Mouse (Mus musculus) small intestine, adult 2 months (tissue): Measurements from ENCODE around the gene Adipor2. TPM values are rescaled to one million over a fixed set of nuclear protein-coding genes. Genes with fewer than 3 reads are reported as not detected.

ENCODE experiments used
- H3K27ac ChIP-seq: fragments of 200-500 bp; 2 replicates; pipeline ENCODE4 v1.5.1; 2012; ENCODE audit warnings: low read depth, low read length, control low read depth, inconsistent platforms; ENCODE audit not compliant: insufficient read depth
- H3K27me3 ChIP-seq: fragments of 200-500 bp; 2 replicates; pipeline ENCODE4 v1.6.1; 2012; ENCODE audit warnings: mild to moderate bottlenecking, moderate library complexity, low read length, inconsistent platforms; ENCODE audit not compliant: control insufficient read depth, insufficient read depth
- H3K36me3 ChIP-seq: fragments of 200-500 bp; 2 replicates; pipeline ENCODE4 v1.6.1; 2012; ENCODE audit warnings: mild to moderate bottlenecking, low read length, control low read depth, inconsistent platforms; ENCODE audit not compliant: control insufficient read depth, insufficient read depth
- H3K4me1 ChIP-seq: fragments of 200-500 bp; 2 replicates; pipeline ENCODE4 v1.6.1; 2012; ENCODE audit warnings: low read length, inconsistent platforms, mixed read lengths; ENCODE audit not compliant: control insufficient read depth, insufficient read depth, insufficient read length
- H3K4me3 ChIP-seq: fragments of 200-500 bp; 2 replicates; pipeline ENCODE4 v1.5.1; 2012; ENCODE audit warnings: low read depth, mild to moderate bottlenecking, control low read depth, inconsistent platforms, low read length, moderate library complexity
- CTCF ChIP-seq: fragments of 200-500 bp; IDR thresholded peaks from 2 replicates; pipeline ENCODE4 v1.5.1; 2012; ENCODE audit warnings: low read depth, mild to moderate bottlenecking, control low read depth, inconsistent platforms, low read length, moderate library complexity, mixed read lengths; ENCODE audit not compliant: insufficient replicate concordance, insufficient read length; ENCODE audit errors: extremely low read depth
- POLR2A ChIP-seq: fragments of 200-500 bp; IDR thresholded peaks from 2 replicates; pipeline ENCODE4 v1.6.1; 2012; ENCODE audit warnings: low read depth, mild to moderate bottlenecking, control low read depth, inconsistent platforms, low read length, moderate library complexity
- WGBS: fragments of 180-500 bp; shearing (Covaris S2); methylation state at CpG from one replicate; pipeline ENCODE4 v1.1.7; 2018; 5-methylcytosine and 5-hydroxymethylcytosine counted together
- polyA plus RNA-seq: library from polyadenylated mRNA; depleted of rRNA; stranded (reverse); fragments of >200 nt; gene quantifications from 2 replicates; pipeline ENCODE4 v1.2.3, GENCODE M21; 2012

The Adipor2 gene
- polyA plus RNA-seq, 1 experiment, result 112 TPM

DNA sequence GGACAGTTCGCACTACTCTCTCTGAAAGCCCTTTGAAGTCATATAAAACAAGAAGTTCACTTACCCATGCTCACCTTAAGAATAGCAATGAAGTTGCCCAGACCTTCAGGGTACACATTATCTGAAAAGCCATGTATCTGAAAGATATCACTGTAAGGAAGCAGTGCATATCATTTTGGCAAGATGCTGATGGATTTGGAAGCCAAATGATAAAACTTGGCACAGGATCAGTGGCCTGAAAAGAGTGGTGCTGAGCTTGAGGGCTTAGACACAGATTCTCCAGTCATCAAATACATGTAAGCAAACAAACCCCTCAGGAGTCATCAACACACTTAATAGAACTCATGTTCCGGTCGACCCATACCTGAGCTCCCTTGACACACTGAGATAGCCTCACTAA is 16.9 kb downstream of the Adipor2 start:
- WGBS, result 66% methylated on average over 3 of the region's 3 CpGs
- Histone ChIP-seq H3K27me3 (no peaks in the 10 kb centered on the region), H3K36me3 (peaks cover 19% of the 10 kb centered on the region), H3K4me1 (peaks cover 14% of the 10 kb centered on the region; the same call in 1 of the 2 replicates), H3K27ac (no peak overlapping the region), H3K4me3 (no peak overlapping the region)
- no peak for TF ChIP-seq POLR2A
- TF ChIP-seq CTCF, result no peak

DNA sequence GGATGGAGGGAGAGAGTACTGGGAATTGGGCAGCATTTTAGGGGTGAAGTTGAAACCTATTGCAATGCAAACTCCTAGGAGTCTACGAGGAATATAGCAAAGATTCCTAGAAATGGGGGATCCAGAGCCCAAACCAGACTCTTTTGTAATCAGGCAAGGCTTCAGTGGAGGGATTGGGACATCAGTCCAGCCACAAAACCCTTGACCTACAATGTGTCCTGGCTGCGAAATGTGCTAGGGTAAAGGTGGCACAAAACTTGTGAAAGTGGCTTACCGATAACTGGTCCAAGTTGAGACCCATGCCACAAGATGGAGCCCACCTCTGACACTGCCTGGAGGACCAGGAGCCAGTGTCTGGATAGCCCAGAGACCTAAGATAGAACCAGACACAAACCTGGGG is 18.1 kb downstream of the Adipor2 start:
- 91% methylated on average over 3 of the region's 3 CpGs for WGBS
- Histone ChIP-seq H3K36me3 (peaks cover 19% of the 10 kb centered on the region), H3K27ac (no peak overlapping the region), H3K27me3 (no peaks in the 10 kb centered on the region), H3K4me1 (peaks cover 15% of the 10 kb centered on the region; the same call in 1 of the 2 replicates), H3K4me3 (no peak overlapping the region)
- TF ChIP-seq CTCF (no peak), POLR2A (no peak)

DNA sequence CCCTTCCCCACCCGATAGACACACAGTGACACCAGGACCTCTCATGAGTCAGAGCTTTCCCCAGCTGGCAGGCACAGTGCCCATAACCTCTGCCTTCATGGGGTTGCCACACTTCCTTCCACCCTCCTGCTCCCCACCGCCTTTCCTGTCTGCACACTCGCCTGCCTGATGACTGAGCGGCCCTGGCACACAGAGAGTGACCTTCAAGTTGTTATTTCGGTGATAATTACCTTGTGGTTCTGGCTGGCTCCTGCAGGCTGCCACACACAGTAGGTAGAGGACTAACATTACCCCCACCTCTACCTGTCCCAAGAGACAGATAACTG is 21.2 kb downstream of the Adipor2 start:
- peaks cover 10% of the 10 kb centered on the region; the same call in 1 of the 2 replicates for H3K4me1 ChIP-seq
- peaks cover 13% of the 10 kb centered on the region for H3K36me3 ChIP-seq
- peak overlapping the region; percentile 80 for H3K27ac ChIP-seq
- TF ChIP-seq POLR2A (no peak), CTCF (no peak)
- WGBS, result 13% methylated on average over 5 of the region's 5 CpGs
- no peak overlapping the region for H3K4me3 ChIP-seq
- no peaks in the 10 kb centered on the region for H3K27me3 ChIP-seq

DNA sequence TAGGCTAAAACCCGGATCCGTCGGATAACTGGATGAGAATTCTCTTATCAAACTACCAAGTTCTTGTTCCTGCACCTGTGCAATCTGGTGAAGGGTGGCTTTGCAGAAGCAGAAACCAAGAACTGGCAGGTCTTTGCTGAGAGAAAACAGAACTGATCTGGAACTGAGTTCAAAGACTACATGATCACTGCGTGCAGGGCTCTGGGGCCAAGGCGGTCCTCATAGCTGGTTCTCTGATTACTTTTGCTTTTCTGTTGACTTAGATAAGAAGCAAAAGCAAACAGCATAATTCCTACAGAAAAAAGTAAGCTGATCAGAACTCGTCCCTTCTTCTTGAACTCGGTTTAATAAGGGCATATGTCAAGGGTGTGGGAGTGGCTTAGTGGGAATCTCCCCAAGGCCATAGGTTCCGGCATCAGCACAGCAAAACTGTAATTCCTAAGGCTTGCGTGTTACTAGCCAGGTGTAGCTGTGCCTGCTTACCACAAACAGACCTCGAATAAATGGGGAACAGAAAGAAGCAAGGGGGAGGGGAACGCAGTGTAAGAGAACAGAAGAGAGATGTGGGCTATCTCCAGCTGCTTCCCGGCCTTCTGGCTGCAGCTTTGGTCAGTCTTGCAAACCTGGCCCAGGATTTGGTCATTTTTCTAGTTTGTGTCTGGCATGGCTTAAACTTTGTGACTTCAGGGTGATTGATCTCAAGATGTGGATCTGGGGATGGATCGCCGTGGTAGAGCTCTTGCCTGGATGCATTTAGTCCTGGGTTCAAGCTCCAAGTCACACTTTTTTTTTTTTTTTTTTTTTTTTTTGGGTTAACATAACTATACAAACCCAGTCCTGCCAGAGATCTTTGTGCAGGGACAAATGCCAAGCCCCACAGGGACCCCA is 21.8 kb downstream of the Adipor2 start:
- Histone ChIP-seq H3K4me3 (no peak overlapping the region), H3K36me3 (peaks cover 11% of the 10 kb centered on the region), H3K27ac (peak overlapping the region; percentile 84), H3K27me3 (no peaks in the 10 kb centered on the region), H3K4me1 (peaks cover 10% of the 10 kb centered on the region; the same call in 1 of the 2 replicates)
- 17% methylated on average over 14 of the region's 14 CpGs for WGBS
- TF ChIP-seq POLR2A (no peak), CTCF (no peak)

DNA sequence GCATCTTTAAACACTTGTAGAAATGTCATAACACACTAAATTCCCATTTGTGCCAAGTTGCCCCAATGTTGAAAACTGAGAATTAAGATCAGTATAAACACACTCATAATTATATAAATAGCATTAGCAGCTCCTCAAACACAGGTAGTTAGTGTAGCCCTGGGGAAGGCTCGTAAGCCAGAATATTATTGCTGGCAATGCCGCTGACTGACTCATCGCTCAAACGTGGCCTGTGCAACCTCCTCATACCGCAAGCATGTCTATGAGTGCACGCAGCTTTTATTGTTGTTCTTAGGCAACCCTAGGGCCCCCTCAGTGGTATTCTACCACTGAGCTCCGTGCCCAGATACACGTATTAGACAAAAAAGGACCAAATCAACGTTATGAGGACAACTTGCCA is 24.7 kb downstream of the Adipor2 start:
- TF ChIP-seq CTCF, result no peak
- no peak for TF ChIP-seq POLR2A
- Histone ChIP-seq H3K27ac (no peak overlapping the region), H3K27me3 (no peaks in the 10 kb centered on the region), H3K4me3 (no peak overlapping the region), H3K4me1 (peaks cover 10% of the 10 kb centered on the region; the same call in 1 of the 2 replicates), H3K36me3 (peaks cover 2% of the 10 kb centered on the region)
- 68% methylated on average over 9 of the region's 9 CpGs for WGBS

DNA sequence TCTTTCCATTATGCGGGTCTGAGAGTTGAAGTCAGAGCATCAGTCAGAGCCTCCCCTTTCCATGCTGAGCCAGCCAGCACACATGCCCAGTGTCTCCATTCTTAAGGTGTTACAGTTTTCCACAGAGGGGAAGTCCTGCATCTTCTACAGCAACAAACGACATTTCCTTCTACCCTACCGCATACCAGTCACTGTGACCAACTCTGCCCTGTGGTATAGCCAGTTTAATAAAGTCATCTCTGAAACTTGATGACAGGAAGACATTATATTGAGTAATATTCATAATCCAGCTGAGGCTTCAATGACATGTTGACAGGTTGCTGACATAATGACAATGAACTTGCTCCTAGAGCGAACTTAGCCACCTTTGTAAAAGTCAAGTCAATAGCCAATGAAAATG is 26.8 kb downstream of the Adipor2 start:
- Histone ChIP-seq H3K4me1 (peaks cover 8% of the 10 kb centered on the region; the same call in 1 of the 2 replicates), H3K27me3 (no peaks in the 10 kb centered on the region), H3K4me3 (no peak overlapping the region), H3K27ac (no peak overlapping the region), H3K36me3 (no peaks in the 10 kb centered on the region)
- TF ChIP-seq CTCF, result no peak
- WGBS, result 92% methylated on average over 4 of the region's 4 CpGs

DNA sequence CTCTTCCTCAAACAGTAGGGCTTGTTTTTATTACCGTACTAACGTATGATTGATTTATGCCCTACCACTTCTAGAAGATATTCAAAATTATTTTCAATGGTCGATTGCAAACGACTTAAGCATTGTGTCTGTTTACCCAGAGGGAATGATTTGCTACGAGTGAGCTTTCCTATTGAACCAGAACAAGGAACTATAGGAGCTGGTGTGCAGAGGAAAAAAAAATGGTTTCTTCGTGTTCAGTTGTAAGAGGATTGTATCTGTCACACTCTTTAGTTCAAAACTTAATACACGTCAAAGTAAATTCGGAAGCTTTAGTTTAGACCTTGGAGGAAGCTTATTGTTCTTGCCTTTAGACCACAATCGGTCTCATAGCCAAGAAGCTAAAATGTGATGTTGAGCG is 28.4 kb downstream of the Adipor2 start:
- H3K36me3 ChIP-seq, result 0 out of 2 replicates have a peak, but pooled peaks cover 1% of the 10 kb centered on the region
- peak overlapping the region; percentile 87 for H3K27ac ChIP-seq
- peak overlapping the region; percentile 87 for H3K4me3 ChIP-seq
- H3K4me1 ChIP-seq, result peaks cover 11% of the 10 kb centered on the region; the same call in 1 of the 2 replicates
- 4% methylated on average over 10 of the region's 10 CpGs for WGBS
- TF ChIP-seq POLR2A (no peak), CTCF (no peak)
- no peaks in the 10 kb centered on the region for H3K27me3 ChIP-seq
